Mouse (Mus musculus) kidney, adult 11 months (tissue): Measurements from ENCODE around the gene Paqr7.
"Not testable (repeated sequence)": the region's sequence is repeated elsewhere in the genome, so short reads cannot be mapped to it uniquely, and the experiment has no call there.

ENCODE experiments used
- DNase-seq: peaks from one replicate; pipeline ENCODE4 v3.0.0; 2022

The Paqr7 gene

GRCm38 (mm10) chr4:134474240-134474639 is 22.3 kb upstream of the Paqr7 start:
- DNase-seq = no peak

GRCm38 (mm10) chr4:134476899-134477298 is 19.6 kb upstream of the Paqr7 start:
- peak; percentile 46 for DNase-seq

GRCm38 (mm10) chr4:134478031-134478430 is 18.5 kb upstream of the Paqr7 start:
- DNase-seq = peak; percentile 84

- no peak for DNase-seq
Observed at GRCm38 (mm10) chr4:134479839-134480238, 16.7 kb upstream of the Paqr7 start.

- DNase-seq = peak; percentile 72
Observed at GRCm38 (mm10) chr4:134480864-134481263, 15.6 kb upstream of the Paqr7 start.

- DNase-seq = no peak
Observed at GRCm38 (mm10) chr4:134481270-134481669, 15.2 kb upstream of the Paqr7 start.

GRCm38 (mm10) chr4:134482442-134482841 is 14.1 kb upstream of the Paqr7 start:
- no peak for DNase-seq

- DNase-seq = no peak
Observed at GRCm38 (mm10) chr4:134483078-134483688, 13.3 kb upstream of the Paqr7 start.

GRCm38 (mm10) chr4:134483696-134484095 is 12.8 kb upstream of the Paqr7 start:
- DNase-seq = peak; percentile 60

GRCm38 (mm10) chr4:134484231-134484630 is 12.3 kb upstream of the Paqr7 start:
- DNase-seq = no peak

- DNase-seq = peak; percentile 83
Observed at GRCm38 (mm10) chr4:134485151-134485900, 11.2 kb upstream of the Paqr7 start.

- DNase-seq = no peak
Observed at GRCm38 (mm10) chr4:134488211-134488610, 8.3 kb upstream of the Paqr7 start.

GRCm38 (mm10) chr4:134489986-134490665 is 6.4 kb upstream of the Paqr7 start:
- DNase-seq = peak; percentile 74

- no peak for DNase-seq
Observed at GRCm38 (mm10) chr4:134491716-134492115, 4.8 kb upstream of the Paqr7 start.

- DNase-seq = not testable (repeated sequence)
Observed at GRCm38 (mm10) chr4:134494161-134494560, 2.3 kb upstream of the Paqr7 start.

- DNase-seq = no peak
Observed at GRCm38 (mm10) chr4:134494780-134495545, 1.5 kb upstream of the Paqr7 start.

- DNase-seq = no peak
Observed at GRCm38 (mm10) chr4:134495546-134495923, 962 bp upstream of the Paqr7 start.

GRCm38 (mm10) chr4:134497223-134497622 is 726 bp downstream of the Paqr7 start:
- DNase-seq = no peak

- no peak for DNase-seq
Observed at GRCm38 (mm10) chr4:134497986-134498731, 1.7 kb downstream of the Paqr7 start.

- not testable (repeated sequence) for DNase-seq
Observed at GRCm38 (mm10) chr4:134498983-134499382, 2.5 kb downstream of the Paqr7 start.

GRCm38 (mm10) chr4:134501095-134501494 is 4.6 kb downstream of the Paqr7 start:
- no peak for DNase-seq

GRCm38 (mm10) chr4:134503686-134504357 is 7.3 kb downstream of the Paqr7 start:
- DNase-seq = no peak
